Mouse (Mus musculus): ENCODE data around the gene Ficd. TPM values are rescaled to one million over a fixed set of nuclear protein-coding genes. Genes with fewer than 3 reads are reported as not detected.

Gene Ficd
- polyA plus RNA-seq, 1 experiment from 2014 or later, result 7.0 TPM

DNA sequence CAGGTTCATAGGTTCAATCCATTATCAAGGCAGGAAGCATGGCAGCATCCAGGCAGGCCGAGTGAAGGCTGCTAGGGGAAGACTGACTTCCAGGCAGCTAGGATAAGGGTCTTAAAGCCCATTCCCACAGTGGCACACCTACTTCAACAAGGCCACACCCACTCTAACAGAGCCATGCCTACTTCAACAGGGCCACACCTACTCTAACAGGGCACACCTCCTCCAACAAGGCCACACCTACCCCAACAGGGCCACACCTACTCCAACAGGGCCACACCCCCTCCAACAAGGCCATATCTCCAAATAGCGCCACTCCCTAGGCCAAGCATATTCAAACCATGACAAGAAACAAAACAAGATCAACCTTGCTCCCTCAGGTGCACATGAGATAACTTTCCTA is 22.7 kb upstream of the Ficd start:
- H3K4me3 ChIP-seq (replicated peaks; ENCODE audit: low read length), result no peak overlapping the region
- DNase-seq (ENCODE audit: low spot score), result no peak
- no peak overlapping the region for H3K4me2 ChIP-seq (replicated peaks)
- H3K27ac ChIP-seq, result no peak overlapping the region
- no peaks in the 10 kb centered on the region for H3K27me3 ChIP-seq (ENCODE audit: control insufficient read depth, insufficient read depth, low read length)
- no peak overlapping the region for H3K9ac ChIP-seq
- H3K36me3 ChIP-seq (replicated peaks; ENCODE audit: control insufficient read depth, insufficient read depth), result no peaks in the 10 kb centered on the region
- WGBS, result 69% methylated on average over 2 of the region's 2 CpGs
- H3K9me3 ChIP-seq (ENCODE audit: control insufficient read depth, low read length), result no peaks in the 10 kb centered on the region
- H3K4me1 ChIP-seq (replicated peaks; ENCODE audit: control insufficient read depth, insufficient read depth, low read length), result peaks cover 20% of the 10 kb centered on the region
- ATAC-seq (ENCODE audit: low FRiP score), result no peak

GRCm38 (mm10) chr5:113716581-113717388 is 18.8 kb upstream of the Ficd start:
- peaks cover 37% of the 10 kb centered on the region for H3K4me1 ChIP-seq (replicated peaks; ENCODE audit: control insufficient read depth, insufficient read depth, low read length)
- H3K4me2 ChIP-seq (replicated peaks), result peak overlapping the region; percentile 34
- peak overlapping the region; percentile 90 for H3K27ac ChIP-seq
- ATAC-seq (ENCODE audit: low FRiP score) (peak; percentile 84), DNase-seq (ENCODE audit: low spot score) (peak; percentile 77)
- no peaks in the 10 kb centered on the region for H3K36me3 ChIP-seq (replicated peaks; ENCODE audit: control insufficient read depth, insufficient read depth)
- 7% methylated on average over 12 of the region's 12 CpGs for WGBS
- no peak overlapping the region for H3K4me3 ChIP-seq (replicated peaks; ENCODE audit: low read length)
- H3K9ac ChIP-seq, result no peak overlapping the region
- no peaks in the 10 kb centered on the region for H3K9me3 ChIP-seq (ENCODE audit: control insufficient read depth, low read length)
- H3K27me3 ChIP-seq (ENCODE audit: control insufficient read depth, insufficient read depth, low read length), result no peaks in the 10 kb centered on the region

- no peak overlapping the region for H3K9ac ChIP-seq
- no peak for DNase-seq (ENCODE audit: low spot score)
These were observed 16.4 kb upstream of the Ficd start for GRCm38 (mm10) chr5:113719221-113719661.

DNA sequence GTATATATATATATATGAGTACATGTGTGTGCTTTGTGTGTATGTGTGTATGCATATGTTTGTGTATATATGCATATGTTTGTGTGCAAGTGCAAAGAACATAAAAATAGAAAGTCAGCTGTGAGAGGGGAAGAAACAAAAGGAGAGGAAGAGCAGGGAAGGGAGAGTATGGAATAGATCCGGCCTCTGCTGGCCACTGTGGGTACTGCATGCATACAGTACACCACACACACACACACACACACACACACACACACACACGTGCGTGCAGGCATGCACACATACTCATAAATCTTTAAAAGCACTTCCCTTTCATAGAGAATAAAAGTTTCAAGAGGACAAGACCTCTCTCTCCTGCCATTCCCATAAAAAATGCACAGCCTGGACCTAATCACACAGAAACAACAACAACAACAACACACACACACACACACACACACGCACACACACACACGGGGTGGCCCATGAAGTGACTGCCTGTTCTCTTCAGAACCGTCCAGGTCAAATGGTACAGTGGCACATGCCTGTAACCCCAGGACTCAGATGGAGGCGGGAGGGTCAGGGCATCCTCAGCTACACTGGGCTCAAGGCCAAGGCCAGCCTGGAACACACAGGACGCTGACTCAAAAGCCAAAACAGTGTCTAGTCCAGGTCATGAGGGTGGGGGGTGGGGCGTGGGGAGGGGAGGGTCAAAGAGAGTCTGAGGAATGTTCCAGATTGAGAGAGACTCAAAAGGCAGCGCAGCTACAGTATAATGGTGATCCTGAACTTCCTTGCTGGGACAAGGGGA is 13.2 kb upstream of the Ficd start:
- no peak overlapping the region for H3K9ac ChIP-seq
- H3K27ac ChIP-seq, result no peak overlapping the region
- WGBS, result 94% methylated on average over 10 of the region's 10 CpGs
- no peak overlapping the region for H3K4me2 ChIP-seq (replicated peaks)
- H3K4me1 ChIP-seq (replicated peaks; ENCODE audit: control insufficient read depth, insufficient read depth, low read length), result peaks cover 25% of the 10 kb centered on the region
- no peak for DNase-seq (ENCODE audit: low spot score)
- H3K4me3 ChIP-seq (replicated peaks; ENCODE audit: low read length), result no peak overlapping the region
- no peaks in the 10 kb centered on the region for H3K36me3 ChIP-seq (replicated peaks; ENCODE audit: control insufficient read depth, insufficient read depth)
- ATAC-seq (ENCODE audit: low FRiP score), result no peak
- no peaks in the 10 kb centered on the region for H3K27me3 ChIP-seq (ENCODE audit: control insufficient read depth, insufficient read depth, low read length)
- H3K9me3 ChIP-seq (ENCODE audit: control insufficient read depth, low read length), result no peaks in the 10 kb centered on the region

More at GRCm38 (mm10) chr5:113719221-113719661, 16.4 kb upstream of the Ficd start:
- Histone ChIP-seq H3K9me3 (ENCODE audit: control insufficient read depth, low read length) (no peaks in the 10 kb centered on the region), H3K4me3 (replicated peaks; ENCODE audit: low read length) (no peak overlapping the region), H3K27ac (peak overlapping the region; percentile 69), H3K4me2 (replicated peaks) (no peak overlapping the region), H3K36me3 (replicated peaks; ENCODE audit: control insufficient read depth, insufficient read depth) (no peaks in the 10 kb centered on the region), H3K27me3 (ENCODE audit: control insufficient read depth, insufficient read depth, low read length) (no peaks in the 10 kb centered on the region), H3K4me1 (replicated peaks; ENCODE audit: control insufficient read depth, insufficient read depth, low read length) (peaks cover 43% of the 10 kb centered on the region)
- ATAC-seq (ENCODE audit: low FRiP score), result no peak
- WGBS, result 61% methylated on average over 8 of the region's 8 CpGs

GRCm38 (mm10) chr5:113723567-113724237 is 11.9 kb upstream of the Ficd start:
- WGBS, result 37% methylated on average over 8 of the region's 8 CpGs
- H3K4me1 ChIP-seq (replicated peaks; ENCODE audit: control insufficient read depth, insufficient read depth, low read length), result peaks cover 19% of the 10 kb centered on the region
- H3K36me3 ChIP-seq (replicated peaks; ENCODE audit: control insufficient read depth, insufficient read depth), result no peaks in the 10 kb centered on the region
- ATAC-seq (ENCODE audit: low FRiP score) (no peak), DNase-seq (ENCODE audit: low spot score) (no peak)
- no peak overlapping the region for H3K4me3 ChIP-seq (replicated peaks; ENCODE audit: low read length)
- H3K9ac ChIP-seq, result no peak overlapping the region
- no peak overlapping the region for H3K27ac ChIP-seq
- no peaks in the 10 kb centered on the region for H3K27me3 ChIP-seq (ENCODE audit: control insufficient read depth, insufficient read depth, low read length)
- no peak overlapping the region for H3K4me2 ChIP-seq (replicated peaks)
- H3K9me3 ChIP-seq (ENCODE audit: control insufficient read depth, low read length), result no peaks in the 10 kb centered on the region

DNA sequence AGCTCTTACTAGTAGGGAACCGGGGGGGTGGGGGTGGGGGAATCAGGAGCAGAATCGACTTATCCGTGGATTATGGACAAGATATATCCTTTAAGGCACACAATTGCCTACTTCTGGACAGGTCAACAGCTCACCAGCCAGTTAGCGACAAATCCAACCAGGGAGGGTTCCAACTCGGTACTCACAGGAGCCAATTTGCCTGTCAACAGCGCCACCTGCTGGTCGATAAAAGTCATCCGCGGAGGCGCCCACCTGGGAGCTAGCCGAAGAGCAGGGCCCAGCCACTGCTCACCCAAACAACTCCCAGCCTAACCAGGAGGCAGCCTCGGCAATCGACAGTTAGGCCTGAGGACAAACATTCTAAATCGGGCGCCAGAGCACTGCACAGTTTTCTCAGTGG is 11.2 kb upstream of the Ficd start, which contains the start of gene 1700069L16Rik:
1700069L16Rik (minus strand) TSS at position 327 of the 400 bp plus-strand sequence.
- H3K9ac ChIP-seq, result no peak within 1 kb of the TSS
- no peaks in the 10 kb centered on the region for H3K36me3 ChIP-seq (replicated peaks; ENCODE audit: control insufficient read depth, insufficient read depth)
- ATAC-seq (ENCODE audit: low FRiP score), result 0 out of 2 replicates have a peak, but pooled peaks have one; percentile 34
- no peaks in the 10 kb centered on the region for H3K9me3 ChIP-seq (ENCODE audit: control insufficient read depth, low read length)
- no peaks in the 10 kb centered on the region for H3K27me3 ChIP-seq (ENCODE audit: control insufficient read depth, insufficient read depth, low read length)
- no peak within 1 kb of the TSS for H3K27ac ChIP-seq
- peaks cover 13% of the 10 kb centered on the region for H3K4me1 ChIP-seq (replicated peaks; ENCODE audit: control insufficient read depth, insufficient read depth, low read length)
- 5% methylated on average over 15 of the region's 15 CpGs for WGBS
- H3K4me3 ChIP-seq (replicated peaks; ENCODE audit: low read length), result no peak within 1 kb of the TSS
- H3K4me2 ChIP-seq (replicated peaks), result no peak within 1 kb of the TSS
- DNase-seq (ENCODE audit: low spot score), result peak; percentile 93

GRCm38 (mm10) chr5:113725417-113725816 is 10.2 kb upstream of the Ficd start:
- WGBS, result 61% methylated on average over 12 of the region's 12 CpGs

DNA sequence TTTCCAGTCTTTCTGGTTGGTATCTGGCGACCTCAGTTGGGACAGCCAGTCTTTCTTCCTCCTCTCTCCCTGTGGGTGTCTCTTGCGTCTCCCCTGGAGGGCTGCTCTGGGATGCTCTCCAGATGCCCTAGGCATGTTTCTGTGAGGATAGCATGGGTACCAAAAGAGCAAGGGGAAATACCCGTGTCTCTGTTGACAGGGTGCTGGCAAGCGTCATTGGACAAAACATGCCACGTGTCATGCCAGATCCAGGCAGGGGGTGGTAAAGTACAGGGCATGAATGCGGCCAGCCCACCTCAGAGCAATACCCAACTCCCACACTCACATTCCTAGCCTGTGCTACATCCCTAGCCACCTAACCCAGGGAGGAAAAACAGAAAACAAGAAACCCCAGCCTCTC is 9.0 kb upstream of the Ficd start:
- no peaks in the 10 kb centered on the region for H3K36me3 ChIP-seq (replicated peaks; ENCODE audit: control insufficient read depth, insufficient read depth)
- H3K4me3 ChIP-seq (replicated peaks; ENCODE audit: low read length), result no peak overlapping the region
- ATAC-seq (ENCODE audit: low FRiP score), result no peak
- no peaks in the 10 kb centered on the region for H3K27me3 ChIP-seq (ENCODE audit: control insufficient read depth, insufficient read depth, low read length)
- no peak overlapping the region for H3K4me2 ChIP-seq (replicated peaks)
- no peaks in the 10 kb centered on the region for H3K9me3 ChIP-seq (ENCODE audit: control insufficient read depth, low read length)
- peaks cover 17% of the 10 kb centered on the region; the same call in 1 of the 2 replicates for H3K4me1 ChIP-seq (replicated peaks; ENCODE audit: control insufficient read depth, insufficient read depth, low read length)
- H3K27ac ChIP-seq, result no peak overlapping the region
- no peak for DNase-seq (ENCODE audit: low spot score)
- WGBS, result 76% methylated on average over 6 of the region's 6 CpGs
- H3K9ac ChIP-seq, result no peak overlapping the region

More at GRCm38 (mm10) chr5:113725417-113725816, 10.2 kb upstream of the Ficd start:
- ATAC-seq (ENCODE audit: low FRiP score), result no peak
- Histone ChIP-seq H3K4me1 (replicated peaks; ENCODE audit: control insufficient read depth, insufficient read depth, low read length) (peaks cover 10% of the 10 kb centered on the region; the same call in 1 of the 2 replicates), H3K4me2 (replicated peaks) (no peak overlapping the region), H3K36me3 (replicated peaks; ENCODE audit: control insufficient read depth, insufficient read depth) (no peaks in the 10 kb centered on the region), H3K9ac (no peak overlapping the region), H3K27ac (no peak overlapping the region), H3K9me3 (ENCODE audit: control insufficient read depth, low read length) (no peaks in the 10 kb centered on the region), H3K27me3 (ENCODE audit: control insufficient read depth, insufficient read depth, low read length) (no peaks in the 10 kb centered on the region), H3K4me3 (replicated peaks; ENCODE audit: low read length) (no peak overlapping the region)
- DNase-seq (ENCODE audit: low spot score), result no peak

DNA sequence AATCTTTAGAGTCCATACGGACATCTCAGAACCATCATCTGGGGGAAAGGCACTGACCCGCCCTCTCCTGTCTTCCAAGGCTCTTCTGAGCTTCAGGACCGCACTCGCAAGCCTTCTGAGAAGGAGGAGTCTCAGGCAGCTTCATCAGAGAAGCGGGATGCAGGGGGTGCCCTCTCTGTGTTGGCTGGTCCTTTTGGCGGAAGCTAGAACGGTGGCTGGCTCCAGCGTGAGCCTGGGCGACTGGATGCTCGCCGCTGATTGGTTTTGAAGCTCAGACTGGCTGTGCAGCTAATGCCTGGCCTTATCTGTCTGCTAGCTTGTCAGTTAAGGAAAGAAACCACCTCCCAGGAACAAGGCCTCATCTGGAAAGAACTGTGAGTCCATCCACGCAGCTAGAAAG is 8.4 kb upstream of the Ficd start:
- WGBS, result 68% methylated on average over 12 of the region's 12 CpGs
- ATAC-seq (ENCODE audit: low FRiP score), result no peak
- H3K27me3 ChIP-seq (ENCODE audit: control insufficient read depth, insufficient read depth, low read length), result no peaks in the 10 kb centered on the region
- no peak overlapping the region for H3K9ac ChIP-seq
- H3K4me3 ChIP-seq (replicated peaks; ENCODE audit: low read length), result no peak overlapping the region
- H3K4me2 ChIP-seq (replicated peaks), result no peak overlapping the region
- no peaks in the 10 kb centered on the region for H3K36me3 ChIP-seq (replicated peaks; ENCODE audit: control insufficient read depth, insufficient read depth)
- H3K27ac ChIP-seq, result no peak overlapping the region
- DNase-seq (ENCODE audit: low spot score), result no peak
- peaks cover 17% of the 10 kb centered on the region; the same call in 1 of the 2 replicates for H3K4me1 ChIP-seq (replicated peaks; ENCODE audit: control insufficient read depth, insufficient read depth, low read length)
- H3K9me3 ChIP-seq (ENCODE audit: control insufficient read depth, low read length), result no peaks in the 10 kb centered on the region

Measured in hindbrain, embryonic 14.5 days (tissue).